Comparison of ENCODE assay signal across 11 mouse cellular contexts in genomic region chr15:79392527-79392926, GRCm38 (mm10). TPM values are rescaled to one million over a fixed set of nuclear protein-coding genes. Genes with fewer than 3 reads are reported as not detected.
DNase-seq lines count a peak whose midpoint lies in the region; ATAC-seq and TF ChIP-seq lines count a peak whose summit lies in the region.
"Had no signal": no experiment of that assay in that cellular context is flagged by ENCODE, and none has a peak within 500 bp of the region (broad histone marks: within the 10 kb centered on the region; RNA-seq: fewer than 3 reads in every experiment).

No protein-coding gene starts in this region.

- peaks cover 20% of the 10 kb centered on the region for H3K36me3 ChIP-seq in heart, embryonic 13.5 days
- no peaks in the 10 kb centered on the region for H3K36me3 ChIP-seq in kidney, postnatal 0 days (ENCODE audit: insufficient read depth, low read length)
- no peaks in the 10 kb centered on the region for H3K36me3 ChIP-seq in embryonic facial prominence, embryonic 14.5 days (ENCODE audit: control insufficient read depth, insufficient read depth, low read length)
- H3K36me3 ChIP-seq in liver, embryonic 13.5 days, result no peaks in the 10 kb centered on the region

- no peaks in the 10 kb centered on the region for H3K9me3 ChIP-seq in heart, embryonic 13.5 days
- no peaks in the 10 kb centered on the region for H3K9me3 ChIP-seq in kidney, postnatal 0 days (replicated peaks; ENCODE audit: low read length)
- no peaks in the 10 kb centered on the region for H3K9me3 ChIP-seq in embryonic facial prominence, embryonic 14.5 days (ENCODE audit: control insufficient read depth, low read length)
- no peaks in the 10 kb centered on the region for H3K9me3 ChIP-seq in liver, embryonic 13.5 days (replicated peaks)

- WGBS in heart, embryonic 13.5 days, result 74% methylated on average over 5 of the region's 5 CpGs
- 87% methylated on average over 5 of the region's 5 CpGs for WGBS in kidney, postnatal 0 days
- WGBS in embryonic facial prominence, embryonic 14.5 days, result 85% methylated on average over 5 of the region's 5 CpGs
- 64% methylated on average over 5 of the region's 5 CpGs for WGBS in liver, embryonic 13.5 days (ENCODE audit: insufficient replicate concordance)

- H3K27ac ChIP-seq in heart, embryonic 13.5 days (replicated peaks), result peak overlapping the region; percentile 94
- H3K27ac ChIP-seq in kidney, postnatal 0 days, result peak overlapping the region; percentile 79; the same call in 1 of the 2 replicates
- no peak overlapping the region for H3K27ac ChIP-seq in embryonic facial prominence, embryonic 14.5 days (replicated peaks; ENCODE audit: low read depth, low read length)
- H3K27ac ChIP-seq in liver, embryonic 13.5 days, result peak overlapping the region; percentile 72

- no peak for DNase-seq in heart, postnatal 25 days (ENCODE audit: low spot score)
- DNase-seq in kidney, postnatal 0 days (ENCODE audit: low spot score), result no peak
- no peak for DNase-seq in kidney, adult 11 months
- DNase-seq in embryonic facial prominence, embryonic 14.5 days (ENCODE audit: low spot score), result no peak
- DNase-seq in liver, embryonic 13.5 days, result no peak
- no peak for DNase-seq in cerebellum, postnatal 25 days
- no peak for DNase-seq in testis, postnatal 10 days (ENCODE audit: low spot score)
- DNase-seq: cerebellum, adult 9-10 months; right cerebral cortex, postnatal 14 days had no signal

- no peak for TF ChIP-seq CTCF in kidney, postnatal 0 days (IDR thresholded peaks at IDR 0.05; ENCODE audit: low read depth)

- peak overlapping the region; percentile 61 for H3K9ac ChIP-seq in heart, embryonic 13.5 days
- no peak overlapping the region for H3K9ac ChIP-seq in kidney, postnatal 0 days (ENCODE audit: low read depth, low read length)
- 0 out of 2 replicates have a peak overlapping the region, but pooled peaks have one; percentile 4 for H3K9ac ChIP-seq in embryonic facial prominence, embryonic 14.5 days (ENCODE audit: low read depth, low read length)
- no peak overlapping the region for H3K9ac ChIP-seq in liver, embryonic 13.5 days

- intact Hi-C loops in heart, postnatal 25 days (cut with DNase I), result no loop called here

- no peak for ATAC-seq in heart, embryonic 13.5 days (ENCODE audit: extremely low read depth, insufficient number of reproducible peaks, low FRiP score, low TSS enrichment)
- ATAC-seq in kidney, postnatal 0 days (replicated peaks; ENCODE audit: low FRiP score, low read depth), result no peak
- no peak for ATAC-seq in embryonic facial prominence, embryonic 14.5 days (ENCODE audit: low read depth)
- peak; percentile 46; the same call in 1 of the 2 replicates for ATAC-seq in liver, embryonic 13.5 days (ENCODE audit: low read depth)
- ATAC-seq: forebrain, embryonic 14.5 days had no signal

- H3K27me3 ChIP-seq in heart, embryonic 13.5 days (replicated peaks), result no peaks in the 10 kb centered on the region
- no peaks in the 10 kb centered on the region for H3K27me3 ChIP-seq in kidney, postnatal 0 days (ENCODE audit: insufficient read depth, low read length)
- H3K27me3 ChIP-seq in embryonic facial prominence, embryonic 14.5 days (replicated peaks; ENCODE audit: control insufficient read depth, insufficient read depth, low read length), result no peaks in the 10 kb centered on the region
- H3K27me3 ChIP-seq in liver, embryonic 13.5 days, result no peaks in the 10 kb centered on the region

- no peak overlapping the region for H3K4me3 ChIP-seq in heart, embryonic 13.5 days
- H3K4me3 ChIP-seq in kidney, postnatal 0 days (replicated peaks; ENCODE audit: low read depth, low read length), result no peak overlapping the region
- H3K4me3 ChIP-seq in embryonic facial prominence, embryonic 14.5 days (ENCODE audit: low read depth, low read length), result no peak overlapping the region
- no peak overlapping the region for H3K4me3 ChIP-seq in liver, embryonic 13.5 days (replicated peaks)

- H3K4me2 ChIP-seq in heart, embryonic 13.5 days, result peak overlapping the region; percentile 45; the same call in 1 of the 2 replicates
- no peak overlapping the region for H3K4me2 ChIP-seq in kidney, postnatal 0 days (ENCODE audit: low read length)
- H3K4me2 ChIP-seq in embryonic facial prominence, embryonic 14.5 days (ENCODE audit: low read depth, low read length), result no peak overlapping the region
- H3K4me2 ChIP-seq in liver, embryonic 13.5 days, result no peak overlapping the region

- peaks cover 99% of the 10 kb centered on the region for H3K4me1 ChIP-seq in heart, embryonic 13.5 days
- H3K4me1 ChIP-seq in kidney, postnatal 0 days (replicated peaks; ENCODE audit: insufficient read depth, low read length), result peaks cover 59% of the 10 kb centered on the region
- H3K4me1 ChIP-seq in embryonic facial prominence, embryonic 14.5 days (ENCODE audit: control insufficient read depth, insufficient read depth, low read length), result peaks cover 23% of the 10 kb centered on the region
- peaks cover 95% of the 10 kb centered on the region for H3K4me1 ChIP-seq in liver, embryonic 13.5 days (replicated peaks)

RNA-seq across cellular contexts. Expression of gene Tmem184b, which starts 10.8 kb away (rescaled TPM):
- 65.8 and 72.7 TPM in 2 replicates for polyA plus RNA-seq in heart, embryonic 13.5 days (2015; fragmentation: Nextera tagmentation; extraction: Ambion mirVana)
- total RNA-seq in heart, postnatal 25 days (2021), result 10 to 100 TPM; 43.0 to 46.7 TPM
- 44.4 and 47.5 TPM in 2 replicates for polyA plus RNA-seq in kidney, postnatal 0 days (2015; fragmentation: Nextera tagmentation; extraction: Ambion mirVana)
- 73.0 and 77.6 TPM in 2 replicates for polyA plus RNA-seq in embryonic facial prominence, embryonic 14.5 days (2014; fragmentation: Nextera tagmentation; extraction: Ambion mirVana)
- 8.7 and 12.1 TPM in 2 replicates for polyA plus RNA-seq in liver, embryonic 13.5 days (2015; fragmentation: Nextera tagmentation; extraction: Ambion mirVana)

RNA-seq across cellular contexts. Expression of gene Maff, which starts 46.1 kb away (rescaled TPM):
- polyA plus RNA-seq in heart, embryonic 13.5 days (2015; fragmentation: Nextera tagmentation; extraction: Ambion mirVana), result 1.7 and 2.0 TPM in 2 replicates
- total RNA-seq in heart, postnatal 25 days (2021), result 1 to 10 TPM; 8.1 to 8.3 TPM
- 6.9 and 7.3 TPM in 2 replicates for polyA plus RNA-seq in kidney, postnatal 0 days (2015; fragmentation: Nextera tagmentation; extraction: Ambion mirVana)
- polyA plus RNA-seq in embryonic facial prominence, embryonic 14.5 days (2014; fragmentation: Nextera tagmentation; extraction: Ambion mirVana), result 2.6 and 2.8 TPM in 2 replicates
- 0.95 and 1.1 TPM in 2 replicates for polyA plus RNA-seq in liver, embryonic 13.5 days (2015; fragmentation: Nextera tagmentation; extraction: Ambion mirVana)

Comparison
In these comparisons a context has a peak if more than half of its experiments do, and no peak if none do; other contexts are left out.
1. H3K9ac ChIP-seq: peak in heart, embryonic 13.5 days (single experiment) and embryonic facial prominence, embryonic 14.5 days (single experiment); none in kidney, postnatal 0 days (single experiment) and liver, embryonic 13.5 days (single experiment).